Mouse (Mus musculus): Measurements from ENCODE around the gene Ppp1r13l. TPM values are rescaled to one million over a fixed set of nuclear protein-coding genes. Genes with fewer than 3 reads are reported as not detected.
A peak's percentile ranks its signal among the peaks of the same experiment; 100 is the strongest.

The Ppp1r13l gene
- polyA plus RNA-seq, 1 experiment from 2014 or later = 6.6 TPM

GRCm38 (mm10) chr7:19341761-19342409, 17.7 kb upstream of the Ppp1r13l start:
- WGBS = 1% methylated on average over 40 of the region's 41 CpGs
- Histone ChIP-seq H3K9ac (ENCODE audit: low read length) (peak overlapping the region; percentile 17), H3K4me3 (ENCODE audit: low read depth, low read length) (peak overlapping the region; percentile 45), H3K4me2 (ENCODE audit: low read depth, severe bottlenecking) (peak overlapping the region; percentile 90), H3K9me3 (ENCODE audit: control insufficient read depth, low read length) (no peaks in the 10 kb centered on the region), H3K36me3 (ENCODE audit: control insufficient read depth, insufficient read depth, low read length) (no peaks in the 10 kb centered on the region), H3K4me1 (ENCODE audit: control insufficient read depth, insufficient read depth, low read length) (peaks cover 15% of the 10 kb centered on the region), H3K27ac (replicated peaks; ENCODE audit: low read depth, low read length) (no peak overlapping the region), H3K27me3 (ENCODE audit: control insufficient read depth, insufficient read depth, low read length) (peaks cover 13% of the 10 kb centered on the region)
- no peak for ATAC-seq (ENCODE audit: insufficient number of reproducible peaks, low FRiP score, low TSS enrichment, low read depth)
- peak; percentile 38 for DNase-seq (ENCODE audit: low spot score)

- DNase-seq (ENCODE audit: low spot score) (peak; percentile 93), ATAC-seq (ENCODE audit: insufficient number of reproducible peaks, low FRiP score, low TSS enrichment, low read depth) (no peak)
- Histone ChIP-seq H3K9ac (ENCODE audit: low read length) (peak overlapping the region; percentile 17; the same call in 1 of the 2 replicates), H3K4me3 (ENCODE audit: low read depth, low read length) (peak overlapping the region; percentile 45), H3K27ac (replicated peaks; ENCODE audit: low read depth, low read length) (no peak overlapping the region), H3K4me1 (ENCODE audit: control insufficient read depth, insufficient read depth, low read length) (peaks cover 15% of the 10 kb centered on the region), H3K9me3 (ENCODE audit: control insufficient read depth, low read length) (no peaks in the 10 kb centered on the region), H3K36me3 (ENCODE audit: control insufficient read depth, insufficient read depth, low read length) (no peaks in the 10 kb centered on the region), H3K27me3 (ENCODE audit: control insufficient read depth, insufficient read depth, low read length) (peaks cover 13% of the 10 kb centered on the region), H3K4me2 (ENCODE audit: low read depth, severe bottlenecking) (peak overlapping the region; percentile 90)
- WGBS = under 1% methylated on average over 27 of the region's 27 CpGs
These were observed 17.0 kb upstream of the Ppp1r13l start for GRCm38 (mm10) chr7:19342481-19343027.

GRCm38 (mm10) chr7:19343210-19343808, 16.2 kb upstream of the Ppp1r13l start:
- ATAC-seq (ENCODE audit: insufficient number of reproducible peaks, low FRiP score, low TSS enrichment, low read depth) (no peak), DNase-seq (ENCODE audit: low spot score) (peak; percentile 87)
- Histone ChIP-seq H3K4me1 (ENCODE audit: control insufficient read depth, insufficient read depth, low read length) (peaks cover 15% of the 10 kb centered on the region), H3K9me3 (ENCODE audit: control insufficient read depth, low read length) (no peaks in the 10 kb centered on the region), H3K4me2 (ENCODE audit: low read depth, severe bottlenecking) (no peak overlapping the region), H3K27me3 (ENCODE audit: control insufficient read depth, insufficient read depth, low read length) (peaks cover 13% of the 10 kb centered on the region), H3K27ac (replicated peaks; ENCODE audit: low read depth, low read length) (no peak overlapping the region), H3K36me3 (ENCODE audit: control insufficient read depth, insufficient read depth, low read length) (no peaks in the 10 kb centered on the region), H3K4me3 (ENCODE audit: low read depth, low read length) (no peak overlapping the region), H3K9ac (ENCODE audit: low read length) (no peak overlapping the region)
- WGBS = 2% methylated on average over 11 of the region's 11 CpGs

- Histone ChIP-seq H3K27ac (replicated peaks; ENCODE audit: low read depth, low read length) (peak within 1 kb of the TSS; percentile 83), H3K9me3 (ENCODE audit: control insufficient read depth, low read length) (no peaks in the 10 kb centered on the region), H3K4me1 (ENCODE audit: control insufficient read depth, insufficient read depth, low read length) (peaks cover 15% of the 10 kb centered on the region), H3K4me2 (ENCODE audit: low read depth, severe bottlenecking) (peak within 1 kb of the TSS; percentile 77), H3K36me3 (ENCODE audit: control insufficient read depth, insufficient read depth, low read length) (no peaks in the 10 kb centered on the region), H3K27me3 (ENCODE audit: control insufficient read depth, insufficient read depth, low read length) (peaks cover 13% of the 10 kb centered on the region), H3K4me3 (ENCODE audit: low read depth, low read length) (peak within 1 kb of the TSS; percentile 59), H3K9ac (ENCODE audit: low read length) (peak within 1 kb of the TSS; percentile 77)
- 31% methylated on average over 12 of the region's 12 CpGs for WGBS
- ATAC-seq (ENCODE audit: insufficient number of reproducible peaks, low FRiP score, low TSS enrichment, low read depth) (no peak; the same call in 1 of the 2 replicates), DNase-seq (ENCODE audit: low spot score) (peak; percentile 41)
These were observed 15.2 kb upstream of the Ppp1r13l start, which contains the start of gene Ercc1 for GRCm38 (mm10) chr7:19344237-19344847. Ercc1 (plus strand) TSS chr7:19344778.

- peak overlapping the region; percentile 83 for H3K27ac ChIP-seq (replicated peaks; ENCODE audit: low read depth, low read length)
- H3K4me2 ChIP-seq (ENCODE audit: low read depth, severe bottlenecking) = peak overlapping the region; percentile 77
- H3K4me1 ChIP-seq (ENCODE audit: control insufficient read depth, insufficient read depth, low read length) = peaks cover 15% of the 10 kb centered on the region
- H3K9me3 ChIP-seq (ENCODE audit: control insufficient read depth, low read length) = no peaks in the 10 kb centered on the region
- peak overlapping the region; percentile 59 for H3K4me3 ChIP-seq (ENCODE audit: low read depth, low read length)
- peak; percentile 99 for DNase-seq (ENCODE audit: low spot score)
- peak; percentile 97 for ATAC-seq (ENCODE audit: insufficient number of reproducible peaks, low FRiP score, low TSS enrichment, low read depth)
- peaks cover 13% of the 10 kb centered on the region for H3K27me3 ChIP-seq (ENCODE audit: control insufficient read depth, insufficient read depth, low read length)
- 0% methylated on average over 31 of the region's 31 CpGs for WGBS
- no peaks in the 10 kb centered on the region for H3K36me3 ChIP-seq (ENCODE audit: control insufficient read depth, insufficient read depth, low read length)
- peak overlapping the region; percentile 77 for H3K9ac ChIP-seq (ENCODE audit: low read length)
These were observed 14.5 kb upstream of the Ppp1r13l start for GRCm38 (mm10) chr7:19344938-19345471.

GRCm38 (mm10) chr7:19349188-19349915, 10.2 kb upstream of the Ppp1r13l start:
- DNase-seq (ENCODE audit: low spot score) (no peak), ATAC-seq (ENCODE audit: insufficient number of reproducible peaks, low FRiP score, low TSS enrichment, low read depth) (no peak)
- peaks cover 13% of the 10 kb centered on the region; the same call in 1 of the 2 replicates for H3K36me3 ChIP-seq (ENCODE audit: control insufficient read depth, insufficient read depth, low read length)
- no peak overlapping the region for H3K4me2 ChIP-seq (ENCODE audit: low read depth, severe bottlenecking)
- no peak overlapping the region for H3K4me3 ChIP-seq (ENCODE audit: low read depth, low read length)
- no peaks in the 10 kb centered on the region for H3K27me3 ChIP-seq (ENCODE audit: control insufficient read depth, insufficient read depth, low read length)
- 86% methylated on average over 13 of the region's 13 CpGs for WGBS
- peaks cover 6% of the 10 kb centered on the region for H3K4me1 ChIP-seq (ENCODE audit: control insufficient read depth, insufficient read depth, low read length)
- H3K27ac ChIP-seq (replicated peaks; ENCODE audit: low read depth, low read length) = no peak overlapping the region
- no peaks in the 10 kb centered on the region for H3K9me3 ChIP-seq (ENCODE audit: control insufficient read depth, low read length)
- no peak overlapping the region for H3K9ac ChIP-seq (ENCODE audit: low read length)

GRCm38 (mm10) chr7:19350221-19350620, 9.3 kb upstream of the Ppp1r13l start:
- WGBS = 96% methylated on average over 8 of the region's 8 CpGs
- Histone ChIP-seq H3K4me2 (ENCODE audit: low read depth, severe bottlenecking) (no peak overlapping the region), H3K9me3 (ENCODE audit: control insufficient read depth, low read length) (no peaks in the 10 kb centered on the region), H3K9ac (ENCODE audit: low read length) (no peak overlapping the region), H3K36me3 (ENCODE audit: control insufficient read depth, insufficient read depth, low read length) (peaks cover 13% of the 10 kb centered on the region; the same call in 1 of the 2 replicates), H3K27me3 (ENCODE audit: control insufficient read depth, insufficient read depth, low read length) (no peaks in the 10 kb centered on the region), H3K27ac (replicated peaks; ENCODE audit: low read depth, low read length) (no peak overlapping the region), H3K4me3 (ENCODE audit: low read depth, low read length) (no peak overlapping the region), H3K4me1 (ENCODE audit: control insufficient read depth, insufficient read depth, low read length) (0 out of 2 replicates have a peak, but pooled peaks cover 2% of the 10 kb centered on the region)
- ATAC-seq (ENCODE audit: insufficient number of reproducible peaks, low FRiP score, low TSS enrichment, low read depth) (no peak), DNase-seq (ENCODE audit: low spot score) (no peak)
